Mouse (Mus musculus): ENCODE measurements around the gene Dnmt3a.
A peak's percentile ranks its signal among the peaks of the same experiment; 100 is the strongest.

Gene Dnmt3a

GRCm38 (mm10) chr12:3787041-3787440 is 18.8 kb upstream of the Dnmt3a start:
- no peak for DNase-seq (ENCODE audit: low spot score)

DNA sequence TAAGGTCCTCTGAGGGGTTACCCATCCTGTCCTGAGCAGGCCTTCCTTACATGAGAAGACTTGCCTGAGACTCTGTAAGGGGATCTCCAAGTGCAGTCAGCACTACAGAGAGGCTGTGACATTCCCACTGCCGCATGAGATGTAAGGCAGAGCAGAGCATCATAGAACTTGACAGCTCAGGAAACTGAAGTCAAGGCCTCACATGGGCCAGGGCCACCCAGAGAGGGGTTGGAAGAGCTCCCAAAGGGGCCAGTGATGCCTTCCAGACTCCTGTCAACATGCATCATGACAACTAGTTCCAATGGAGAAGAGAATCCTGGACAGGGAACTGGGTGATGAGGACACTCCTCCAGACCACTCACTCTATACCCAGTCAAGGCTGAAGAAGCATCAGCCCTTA is 18.3 kb upstream of the Dnmt3a start:
- no peak for DNase-seq (ENCODE audit: low spot score)

- no peak for DNase-seq (ENCODE audit: low spot score)
Observed at GRCm38 (mm10) chr12:3788421-3789051, 17.3 kb upstream of the Dnmt3a start.

- DNase-seq (ENCODE audit: low spot score) = no peak
Observed at GRCm38 (mm10) chr12:3789626-3790185, 16.1 kb upstream of the Dnmt3a start.

GRCm38 (mm10) chr12:3791257-3791656 is 14.6 kb upstream of the Dnmt3a start:
- DNase-seq (ENCODE audit: low spot score) = no peak

DNA sequence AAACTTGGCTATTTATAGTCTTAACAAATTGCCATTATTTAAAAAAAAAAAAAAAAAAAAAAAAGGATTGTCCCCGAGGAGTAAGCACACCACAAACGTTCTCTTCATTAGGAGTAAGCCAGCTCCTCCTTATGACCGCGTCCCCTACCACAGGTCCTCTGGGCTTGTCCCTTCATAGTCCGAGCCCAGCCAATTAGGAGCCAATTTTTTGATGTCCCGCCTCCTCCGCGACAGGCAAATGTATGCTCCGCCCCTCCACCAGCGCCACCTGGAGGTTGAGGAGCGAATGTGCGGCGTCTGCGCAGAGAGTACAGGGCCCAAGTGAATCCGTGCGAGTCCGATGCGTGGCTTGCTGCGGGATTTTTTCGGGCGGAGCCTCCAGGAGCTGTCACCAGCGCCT is 14.1 kb upstream of the Dnmt3a start:
- DNase-seq (ENCODE audit: low spot score) = peak; percentile 89

DNA sequence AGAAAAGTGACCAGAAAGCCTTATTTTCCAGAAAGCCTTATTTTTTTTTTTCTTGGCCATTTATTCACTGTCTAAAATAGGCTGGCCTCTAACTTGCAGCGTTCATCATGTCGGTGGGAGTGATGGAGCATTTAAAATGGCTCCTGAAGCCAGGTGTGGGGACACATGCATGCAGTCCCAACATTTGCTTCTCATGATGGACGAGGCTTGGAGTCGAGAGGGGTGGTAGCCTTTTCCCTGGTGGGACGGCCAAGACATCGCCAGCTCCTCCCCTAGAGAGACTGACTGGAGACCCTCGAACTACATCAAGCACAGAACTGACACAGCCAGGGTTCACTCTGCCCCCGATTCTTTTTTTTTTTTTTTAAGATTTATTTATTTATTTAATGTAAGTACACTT is 13.6 kb upstream of the Dnmt3a start:
- no peak for DNase-seq (ENCODE audit: low spot score)

- no peak for DNase-seq (ENCODE audit: low spot score)
Observed at GRCm38 (mm10) chr12:3795569-3795968, 10.2 kb upstream of the Dnmt3a start.

DNA sequence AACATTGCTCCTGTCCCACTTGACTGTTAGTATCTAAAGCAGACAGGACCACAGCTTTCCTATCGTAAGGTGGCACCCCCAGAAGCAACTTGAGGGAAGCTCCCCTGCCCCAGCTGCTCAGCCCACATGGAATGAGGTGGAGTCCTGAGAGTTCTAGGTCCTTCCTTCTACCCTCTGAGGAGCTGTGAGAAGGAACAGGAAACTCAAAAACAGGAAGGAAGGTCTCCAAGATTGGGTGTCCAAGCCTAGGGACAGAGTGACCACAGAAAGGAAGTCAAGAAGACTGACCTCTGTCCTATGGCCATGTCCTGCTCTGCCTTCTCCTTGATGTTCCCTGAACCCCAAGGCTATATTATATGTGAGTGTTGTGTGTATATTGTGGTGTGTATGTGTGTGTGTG is 6.3 kb upstream of the Dnmt3a start:
- no peak for DNase-seq (ENCODE audit: low spot score)

DNA sequence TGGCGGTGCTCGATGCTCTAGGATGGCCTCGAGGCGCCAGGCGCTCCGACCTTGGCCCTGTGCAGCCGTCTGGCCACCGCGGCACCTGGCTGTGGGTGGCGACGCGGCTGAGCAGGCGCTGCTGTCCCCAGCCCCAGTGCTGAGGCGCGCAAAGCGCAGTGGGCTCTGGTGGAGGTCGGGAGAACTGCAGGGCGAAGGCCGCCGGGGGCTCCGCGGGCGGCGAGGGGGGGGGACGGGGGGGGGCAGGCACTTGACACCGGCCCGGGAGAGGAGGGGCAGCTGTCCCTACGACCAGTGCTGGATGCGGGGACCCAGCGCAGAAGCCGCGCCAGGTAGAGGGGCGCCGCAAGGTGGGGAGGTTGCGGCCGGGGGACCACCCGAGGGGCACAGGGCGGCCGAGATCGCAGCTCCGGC is 471 bp downstream of the Dnmt3a start:
- DNase-seq (ENCODE audit: low spot score) = peak; percentile 77

DNA sequence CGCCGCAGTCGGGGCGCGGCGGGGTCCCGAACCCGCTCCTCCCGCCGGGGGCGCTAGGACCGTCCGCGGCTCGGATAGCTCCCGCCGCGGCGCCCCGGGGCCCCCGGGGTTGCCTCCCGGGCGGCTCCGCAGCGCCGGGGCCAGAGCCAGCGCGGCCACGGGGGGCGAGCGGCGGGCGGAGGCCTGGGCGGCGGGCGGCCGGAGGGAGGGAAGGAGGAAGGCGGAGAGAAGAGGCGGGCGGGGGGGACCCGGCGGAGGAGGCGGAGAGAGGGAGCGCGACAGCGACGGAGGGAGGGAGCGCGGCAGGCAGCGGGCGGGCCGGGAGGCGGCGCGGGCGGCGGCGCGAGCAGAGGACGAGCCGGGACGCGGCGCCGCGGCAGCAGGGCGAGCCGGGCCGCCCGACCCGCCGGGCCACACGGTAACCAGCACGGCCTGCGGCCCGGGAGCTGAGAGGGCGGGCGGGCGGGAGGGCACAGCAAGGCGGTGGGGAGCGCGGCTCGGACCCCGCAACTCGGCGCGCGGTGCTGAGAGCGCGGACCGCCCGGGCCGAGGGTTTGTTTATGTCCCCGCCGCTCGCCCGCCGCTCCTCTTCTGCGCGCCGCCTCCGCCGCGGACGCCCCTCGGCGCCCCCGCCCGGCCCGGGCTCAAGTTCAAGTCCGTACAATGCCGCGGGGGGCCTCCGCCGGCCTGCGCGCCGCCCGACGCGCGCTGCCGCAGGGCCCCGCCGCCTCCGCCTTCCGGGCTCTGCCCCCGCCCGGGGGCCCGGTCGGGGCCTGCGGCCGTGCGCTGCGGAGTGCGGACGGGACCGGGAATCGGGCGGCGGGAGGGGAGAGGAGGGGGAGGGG is 1.1 kb downstream of the Dnmt3a start:
- peak; percentile 41 for DNase-seq (ENCODE audit: low spot score)

DNA sequence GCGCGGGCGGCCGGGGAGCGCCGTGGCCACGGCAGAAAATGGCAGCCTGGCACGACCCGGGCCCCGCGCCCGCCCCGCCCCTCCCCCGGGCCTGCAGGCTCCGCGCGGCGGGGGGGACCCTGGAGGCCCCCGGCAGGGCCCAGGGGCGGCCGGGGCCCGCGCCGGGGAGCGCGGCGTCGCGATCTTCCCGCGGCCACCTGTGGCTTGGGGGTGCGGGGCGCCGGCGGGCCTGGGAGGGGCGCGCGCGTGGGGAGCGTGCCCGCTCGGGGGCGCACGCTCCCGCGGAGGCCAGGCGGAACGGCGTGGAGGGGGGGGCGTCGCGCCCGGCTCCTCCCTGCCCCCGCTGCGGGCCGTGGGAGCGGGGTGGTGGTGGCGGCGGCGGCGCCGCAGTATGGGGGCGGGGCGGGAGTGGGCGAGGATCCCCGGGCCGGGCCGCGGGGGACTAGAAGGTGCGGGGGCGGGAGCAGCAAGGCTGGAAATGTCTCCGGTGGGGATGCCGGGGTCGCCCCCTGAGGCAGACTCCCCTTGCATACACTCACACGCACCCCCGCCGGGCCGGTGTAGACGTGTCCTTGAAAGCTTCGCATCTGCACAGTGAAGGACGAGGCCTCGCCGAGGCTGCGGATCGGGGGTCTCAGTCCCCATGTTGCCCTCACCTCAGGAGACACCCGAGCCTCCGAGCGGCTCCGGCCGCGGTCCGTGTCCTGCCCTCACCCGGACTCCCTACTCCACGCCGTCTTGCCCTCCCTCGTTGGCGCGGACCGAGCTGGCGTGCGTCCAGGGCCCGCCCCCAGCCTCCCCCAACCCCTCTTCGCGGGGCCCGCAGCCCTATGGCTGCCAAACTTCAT is 2.0 kb downstream of the Dnmt3a start:
- peak; percentile 41 for DNase-seq (ENCODE audit: low spot score)

GRCm38 (mm10) chr12:3808396-3808981 is 2.7 kb downstream of the Dnmt3a start:
- DNase-seq (ENCODE audit: low spot score) = no peak

DNA sequence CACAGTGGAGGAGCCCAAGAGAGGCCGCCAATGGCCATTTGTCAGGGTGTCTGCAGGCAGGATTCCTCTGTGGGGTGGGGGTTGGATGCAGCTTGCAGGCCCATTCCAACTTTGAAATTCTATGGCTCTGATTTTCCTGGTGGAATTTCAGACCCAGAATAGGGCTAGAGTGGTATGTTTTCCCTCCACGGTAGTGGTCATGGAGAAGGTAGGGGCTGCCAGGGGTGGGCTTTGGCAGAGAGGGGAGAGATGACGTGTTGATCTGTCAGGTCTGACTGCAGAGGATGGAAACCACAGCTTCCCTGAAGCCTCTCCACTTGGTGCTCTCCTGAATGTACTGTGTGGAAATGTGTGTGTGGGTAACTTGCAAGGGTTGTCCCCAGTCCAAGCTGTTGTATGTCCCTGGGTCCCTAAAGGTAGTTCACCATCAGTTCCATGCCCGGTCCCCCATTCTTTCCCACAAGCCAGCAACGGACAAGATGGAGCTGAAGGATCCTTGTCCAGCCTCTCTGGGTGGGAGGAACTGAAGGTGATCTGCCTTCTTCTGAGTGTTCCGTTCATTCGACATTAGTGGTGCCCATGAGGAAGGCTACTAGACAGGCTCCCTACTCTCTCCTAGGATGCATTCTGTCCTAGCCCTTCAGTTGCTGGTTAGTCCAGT is 3.8 kb downstream of the Dnmt3a start:
- no peak for DNase-seq (ENCODE audit: low spot score)

- DNase-seq (ENCODE audit: low spot score) = no peak
Observed at GRCm38 (mm10) chr12:3810455-3810854, 4.6 kb downstream of the Dnmt3a start.

DNA sequence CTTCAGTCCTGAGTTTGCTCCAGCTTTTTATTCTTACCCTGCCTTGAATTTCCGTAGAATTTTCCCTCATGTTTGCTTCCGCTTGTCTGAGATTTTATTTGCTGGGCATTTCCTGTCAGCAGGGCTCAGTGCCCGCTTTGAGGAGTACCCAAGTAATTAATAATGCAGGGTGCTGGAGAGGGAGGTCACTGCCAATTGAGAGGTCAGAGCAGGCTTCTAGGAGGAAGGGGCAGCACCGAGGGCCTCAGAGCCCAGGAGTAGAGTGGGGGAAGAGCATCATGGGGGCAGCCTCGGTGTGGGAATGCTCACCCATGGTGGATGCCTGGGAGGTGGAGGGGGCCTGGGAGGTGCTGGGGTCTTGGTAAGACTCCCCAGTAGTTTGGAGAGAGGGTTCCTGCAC is 5.8 kb downstream of the Dnmt3a start:
- no peak for DNase-seq (ENCODE audit: low spot score)

GRCm38 (mm10) chr12:3812251-3812650 is 6.4 kb downstream of the Dnmt3a start:
- DNase-seq (ENCODE audit: low spot score) = no peak

GRCm38 (mm10) chr12:3813138-3813537 is 7.3 kb downstream of the Dnmt3a start:
- DNase-seq (ENCODE audit: low spot score) = no peak

GRCm38 (mm10) chr12:3815386-3815785 is 9.6 kb downstream of the Dnmt3a start:
- DNase-seq (ENCODE audit: low spot score) = no peak

DNA sequence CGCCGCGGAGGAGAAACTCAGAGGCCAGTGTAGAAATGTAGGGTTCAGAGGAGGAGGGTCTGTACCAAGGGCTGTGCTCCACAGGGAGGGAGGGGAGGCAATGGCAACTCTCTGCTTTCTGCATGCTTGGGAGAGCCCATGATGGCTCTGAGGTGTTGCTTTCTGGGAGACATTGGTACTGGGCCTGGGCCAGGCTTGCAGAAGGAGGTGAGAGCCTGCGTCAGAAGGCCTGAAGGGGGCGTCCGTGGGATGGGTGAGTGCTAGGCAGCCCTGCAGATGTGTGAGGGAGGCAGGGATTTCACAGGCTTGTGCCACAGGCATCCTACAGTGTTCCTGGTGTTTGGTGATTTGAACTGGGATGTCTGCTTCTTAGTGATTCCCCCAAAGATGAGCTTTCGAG is 11.2 kb downstream of the Dnmt3a start:
- DNase-seq (ENCODE audit: low spot score) = no peak

- DNase-seq (ENCODE audit: low spot score) = no peak
Observed at GRCm38 (mm10) chr12:3817566-3817965, 11.8 kb downstream of the Dnmt3a start.

Data from T-cell, adult 2 months (primary cell).